Mouse (Mus musculus): ENCODE data around the gene Tmcc2.

The Tmcc2 gene

DNA sequence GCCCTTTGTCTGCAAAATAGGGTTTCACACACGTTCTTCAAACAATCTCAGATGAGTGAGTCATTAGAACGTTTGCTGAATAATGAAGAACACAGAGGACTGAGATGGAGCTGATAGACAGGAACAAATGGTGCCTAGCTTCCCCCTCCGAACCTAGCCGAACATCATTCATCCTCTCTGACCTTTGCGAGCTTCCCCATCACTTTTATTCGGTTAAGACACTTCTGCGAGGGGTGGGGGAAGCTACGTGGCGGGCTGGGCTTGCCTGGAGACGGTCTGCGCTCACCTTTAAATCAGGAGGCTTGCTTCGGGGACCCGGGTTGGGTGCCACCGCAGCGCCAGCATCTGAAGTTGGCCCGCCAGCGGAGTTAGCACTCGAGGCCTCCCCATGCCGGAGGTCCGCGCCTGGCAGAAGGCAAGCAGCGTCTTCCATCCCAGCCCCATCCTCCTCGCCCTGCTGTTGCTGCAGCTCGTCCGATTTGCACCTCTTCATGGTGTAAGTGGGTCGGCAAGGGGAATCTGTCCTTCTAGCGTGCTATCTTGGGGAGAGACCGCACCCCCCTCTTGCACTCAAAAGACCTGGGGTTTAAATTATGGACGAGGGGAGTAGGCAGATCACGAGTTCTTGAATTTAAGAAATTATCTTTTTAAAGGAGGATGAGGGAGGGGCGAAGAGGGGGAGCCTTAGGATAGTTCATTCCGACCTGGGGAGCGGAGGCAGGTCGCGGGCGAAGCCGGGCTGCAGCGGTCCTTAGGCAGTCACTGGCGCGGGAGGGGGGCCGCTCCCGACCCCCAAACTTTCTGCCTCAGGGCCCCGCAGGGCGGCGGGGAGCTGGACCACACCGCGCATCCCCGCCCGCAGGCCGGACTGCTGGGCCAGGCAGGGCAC is at the start of gene Tmcc2:
TSS of gene Tmcc2 (minus strand) at position 591 of the 889 bp plus-strand sequence.
- DNase-seq, result peak; percentile 61

DNA sequence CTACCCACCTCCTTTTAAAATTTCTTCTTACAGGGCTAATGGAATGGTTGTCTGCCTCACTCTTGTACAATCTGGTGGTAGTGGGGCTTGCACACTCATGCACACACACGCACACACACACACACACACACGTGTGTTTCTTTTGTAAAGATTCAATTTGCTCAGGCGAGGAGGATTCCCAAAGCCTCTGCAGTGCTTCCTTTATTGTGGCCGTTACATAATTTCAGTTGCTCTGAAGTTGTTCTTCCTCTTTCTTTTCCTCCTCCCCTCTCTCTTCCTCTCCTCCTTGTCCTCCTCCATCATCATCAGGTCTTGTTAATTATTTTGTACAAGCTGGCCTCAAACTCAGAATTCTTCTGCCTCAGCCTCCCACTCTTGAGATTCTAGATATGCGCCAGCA is 46.3 kb upstream of the Tmcc2 start:
- DNase-seq, result no peak

- no peak for DNase-seq
Observed at GRCm38 (mm10) chr1:132436960-132437359, 45.9 kb upstream of the Tmcc2 start.

GRCm38 (mm10) chr1:132436320-132436958 is 45.4 kb upstream of the Tmcc2 start:
- no peak for DNase-seq

- DNase-seq, result no peak
Observed at GRCm38 (mm10) chr1:132434032-132434431, 43.0 kb upstream of the Tmcc2 start.

- DNase-seq, result peak; percentile 46
Observed at GRCm38 (mm10) chr1:132433349-132433748, 42.3 kb upstream of the Tmcc2 start.

GRCm38 (mm10) chr1:132431716-132432115 is 40.6 kb upstream of the Tmcc2 start:
- no peak for DNase-seq

GRCm38 (mm10) chr1:132430818-132431217 is 39.7 kb upstream of the Tmcc2 start:
- peak; percentile 37 for DNase-seq

- DNase-seq, result no peak
Observed at GRCm38 (mm10) chr1:132425600-132425999, 34.5 kb upstream of the Tmcc2 start.

- no peak for DNase-seq
Observed at GRCm38 (mm10) chr1:132422912-132423696, 32.0 kb upstream of the Tmcc2 start.

DNA sequence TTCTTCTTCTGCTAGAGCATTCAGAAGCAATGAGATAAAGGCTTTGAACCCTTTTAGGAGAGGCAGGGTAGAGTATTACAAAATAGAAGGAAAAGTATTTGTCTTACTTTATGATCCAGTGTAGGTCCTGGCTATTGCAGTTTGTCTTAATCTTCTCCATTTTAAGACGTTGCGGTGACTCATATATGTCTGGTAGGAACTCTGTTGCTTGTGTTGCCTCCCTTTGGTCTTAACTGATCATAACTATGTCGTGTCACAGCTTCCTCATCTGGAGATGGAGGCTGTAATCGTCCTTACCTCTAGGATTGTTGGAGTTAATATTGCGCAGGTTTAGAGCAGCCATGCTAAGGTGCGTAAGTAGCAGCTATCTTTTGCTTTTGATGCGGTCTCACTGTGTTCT is 29.6 kb upstream of the Tmcc2 start:
- no peak for DNase-seq

DNA sequence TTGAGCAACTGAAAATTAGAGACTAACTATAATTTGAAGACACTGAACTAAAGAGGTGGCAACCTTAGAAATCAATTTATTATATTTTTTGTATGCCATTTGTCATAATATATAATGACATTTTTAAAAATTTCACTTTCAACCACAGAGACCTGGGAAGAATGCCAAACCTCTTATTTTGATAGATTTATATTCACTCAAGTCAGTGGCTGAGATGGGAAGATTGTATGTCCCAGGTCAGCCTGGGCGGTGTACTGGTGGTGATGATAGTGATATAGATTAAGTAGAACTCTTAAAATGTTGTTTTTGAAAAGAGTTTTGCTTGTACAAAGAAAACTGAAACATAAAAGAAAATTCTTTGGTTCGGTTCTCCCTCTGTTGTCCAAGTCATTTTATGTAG is 29.1 kb upstream of the Tmcc2 start:
- no peak for DNase-seq

DNA sequence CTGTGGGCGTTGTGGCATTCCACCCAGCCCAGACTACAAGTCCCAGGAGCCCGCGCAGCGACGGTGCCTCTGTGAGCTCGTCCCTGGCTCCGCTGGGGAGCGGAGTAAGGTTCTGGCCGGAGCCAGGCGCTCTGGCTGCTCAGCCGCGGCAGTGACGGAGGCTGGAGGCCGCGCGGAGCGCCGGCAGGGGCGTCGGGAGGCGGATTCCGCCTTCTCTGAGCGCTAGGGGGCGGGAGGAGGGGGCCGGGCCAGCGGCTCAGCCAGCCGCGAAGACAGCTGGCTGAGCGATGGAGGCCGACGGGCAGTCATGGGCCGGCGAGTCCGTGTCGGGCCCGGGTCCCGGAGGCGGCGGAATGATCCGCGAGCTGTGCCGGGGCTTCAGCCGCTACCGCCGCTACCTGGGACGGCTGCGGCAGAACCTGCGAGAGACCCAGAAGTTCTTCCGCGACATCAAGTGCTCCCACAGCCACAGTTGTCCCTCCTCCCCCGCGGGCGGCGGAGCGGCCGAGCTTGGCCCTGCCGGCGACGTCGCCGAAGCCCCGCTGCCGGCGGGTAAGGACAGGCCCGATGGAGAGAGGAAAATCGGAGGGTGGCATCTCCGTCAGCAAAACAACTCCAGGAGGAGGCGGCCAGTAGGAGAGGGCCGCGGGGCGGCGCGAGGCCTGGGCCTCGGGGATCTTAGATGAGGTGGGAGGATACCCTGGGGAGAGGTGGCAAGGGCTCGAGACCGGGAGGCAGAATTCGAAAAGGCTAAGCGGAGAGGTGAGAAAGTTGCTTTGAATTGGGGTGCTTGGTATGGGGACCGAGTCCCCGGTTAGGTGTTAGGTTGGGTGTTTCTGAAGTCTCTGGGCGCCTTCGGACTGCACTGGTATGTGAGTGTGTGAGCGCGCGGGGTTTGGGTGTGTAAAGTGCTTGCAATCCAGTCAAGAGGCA is 26.5 kb upstream of the Tmcc2 start, which contains the start of gene Dstyk:
TSS of gene Dstyk (plus strand) at position 237 of the 933 bp plus-strand sequence.
- DNase-seq, result peak; percentile 97

- DNase-seq, result no peak
Observed at GRCm38 (mm10) chr1:132416943-132417290, 25.8 kb upstream of the Tmcc2 start.

GRCm38 (mm10) chr1:132416244-132416942 is 25.3 kb upstream of the Tmcc2 start:
- no peak for DNase-seq

GRCm38 (mm10) chr1:132410657-132411056 is 19.6 kb upstream of the Tmcc2 start:
- DNase-seq, result no peak

DNA sequence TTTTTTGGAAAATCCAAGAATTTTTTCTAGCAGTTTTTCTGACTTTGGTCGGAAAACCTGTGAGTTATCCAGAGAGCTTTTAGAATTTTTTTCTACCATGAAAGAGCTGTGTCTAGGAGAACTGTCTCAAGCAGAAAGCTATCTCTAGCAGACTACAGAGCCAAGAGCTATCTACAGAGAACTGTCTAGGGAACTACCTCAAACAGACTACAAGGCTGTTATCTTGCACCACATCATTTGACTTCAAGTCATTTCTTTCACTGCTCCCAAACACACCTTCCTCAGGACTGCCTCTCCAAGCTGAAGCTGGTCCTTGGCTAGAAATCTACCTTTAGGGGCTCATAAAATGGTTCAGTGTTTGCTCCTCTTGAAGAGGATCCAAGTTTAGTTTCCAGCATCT is 10.8 kb upstream of the Tmcc2 start:
- DNase-seq, result no peak

DNA sequence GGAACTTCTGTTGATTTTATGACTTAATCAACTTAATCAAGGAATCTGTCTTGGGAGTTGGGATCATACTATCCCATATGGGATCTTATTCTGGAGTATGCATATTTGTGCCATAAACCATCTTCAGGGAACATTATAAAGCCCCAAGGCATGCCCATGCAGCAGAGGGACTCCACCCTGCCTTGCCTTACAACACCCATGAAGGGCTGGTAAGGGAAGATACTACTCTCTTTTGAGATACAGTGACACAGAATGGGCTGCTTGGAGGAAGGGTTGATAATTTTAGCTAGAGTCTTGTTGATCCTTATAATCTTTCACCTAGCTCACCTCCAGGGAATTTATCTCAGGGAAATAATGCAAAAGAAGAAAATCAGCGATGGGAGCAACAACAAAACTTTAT is 9.5 kb upstream of the Tmcc2 start:
- DNase-seq, result no peak

- no peak for DNase-seq
Observed at GRCm38 (mm10) chr1:132396705-132397104, 5.6 kb upstream of the Tmcc2 start.

GRCm38 (mm10) chr1:132392872-132393271 is 1.8 kb upstream of the Tmcc2 start:
- DNase-seq, result no peak

DNA sequence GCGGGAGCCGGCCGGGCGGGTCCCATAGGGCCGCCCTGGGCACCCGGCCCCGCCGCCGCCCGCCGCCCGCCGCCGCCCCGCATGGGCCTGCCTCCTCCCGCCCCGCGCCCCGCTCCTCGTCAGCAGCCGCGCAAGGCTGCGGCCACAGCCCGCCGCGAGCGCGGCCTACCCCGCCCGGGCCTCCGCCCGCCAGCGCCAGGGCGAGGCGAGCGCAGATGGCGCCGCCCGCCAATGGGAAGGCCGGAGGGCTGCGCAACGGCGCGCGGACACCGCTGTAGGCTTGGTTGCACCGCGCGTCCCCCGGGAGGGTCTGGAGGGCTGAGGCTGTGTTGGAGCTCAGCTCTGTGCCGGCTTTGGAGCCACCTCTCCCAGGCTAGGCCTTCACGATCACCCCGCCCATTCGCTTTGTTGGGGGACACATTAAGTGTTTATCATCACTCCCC is 520 bp upstream of the Tmcc2 start:
- DNase-seq, result peak; percentile 88

Data from retina, postnatal 1 day (tissue).